Mouse (Mus musculus): ENCODE data around the gene Kif21a.

DNA sequence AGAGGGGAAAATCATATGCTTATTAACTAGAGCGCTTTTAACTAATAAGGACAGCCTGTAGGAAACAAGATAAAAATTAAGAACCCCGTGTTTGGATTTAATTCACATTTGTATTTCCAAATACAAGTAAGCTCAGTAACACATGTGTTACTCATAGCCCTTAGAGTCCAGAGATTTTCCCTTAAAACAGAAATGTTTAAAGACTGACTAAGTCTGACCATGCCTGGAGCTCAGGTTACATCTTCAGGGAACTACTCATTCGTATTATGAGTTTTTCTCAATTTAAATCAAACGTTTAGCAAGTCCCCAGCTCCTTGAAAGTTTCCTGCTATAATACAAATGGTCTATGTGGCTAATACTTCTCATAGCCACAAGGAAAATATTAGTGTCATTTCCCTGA, 57.9 kb downstream of the Kif21a start:
- TF ChIP-seq CTCF (IDR thresholded peaks at IDR 0.05; ENCODE audit: borderline replicate concordance, insufficient read depth, low read depth, low read length) (no peak), POLR2A (IDR thresholded peaks at IDR 0.05; ENCODE audit: borderline replicate concordance, insufficient read depth, low read length) (no peak)
